Mouse (Mus musculus) bone marrow, adult 2 months (tissue): Measurements from ENCODE around the gene Drg1. TPM values are rescaled to one million over a fixed set of nuclear protein-coding genes. Genes with fewer than 3 reads are reported as not detected.
"Not testable (repeated sequence)": the region's sequence is repeated elsewhere in the genome, so short reads cannot be mapped to it uniquely, and the experiment has no call there.

Source experiments
- H3K27ac ChIP-seq: fragments of 200-500 bp; 2 replicates; pipeline ENCODE4 v1.5.1; 2012; ENCODE audit warnings: low read depth, mild to moderate bottlenecking, control low read depth, inconsistent platforms, low read length; ENCODE audit not compliant: control insufficient read depth, poor library complexity, insufficient read depth
- H3K4me1 ChIP-seq: fragments of 200-500 bp; 2 replicates; pipeline ENCODE4 v1.6.1; 2011; ENCODE audit warnings: low read length; ENCODE audit not compliant: control insufficient read depth, insufficient read depth
- H3K4me3 ChIP-seq: fragments of 200-500 bp; replicated peaks from 2 replicates; pipeline ENCODE3; 2011; ENCODE audit warnings: mild to moderate bottlenecking, low read depth, low read length, control low read depth; ENCODE audit not compliant: control insufficient read depth
- CTCF ChIP-seq: fragments of 200-500 bp; IDR thresholded peaks from 2 replicates; pipeline ENCODE4 v1.5.1; 2011; ENCODE audit warnings: low read length, control low read depth; ENCODE audit not compliant: control insufficient read depth, insufficient read depth
- POLR2A ChIP-seq: fragments of 200-500 bp; IDR thresholded peaks from 2 replicates; pipeline ENCODE4 v1.6.1; 2011; ENCODE audit warnings: low read depth, mild to moderate bottlenecking, control low read depth, low read length, borderline replicate concordance; ENCODE audit not compliant: control insufficient read depth
- WGBS: fragments of 180-500 bp; shearing (Covaris S2); methylation state at CpG from one replicate; pipeline ENCODE4 v1.1.7; 2018; 5-methylcytosine and 5-hydroxymethylcytosine counted together
- polyA plus RNA-seq: library from polyadenylated mRNA; stranded (reverse); fragments of >200 nt; gene quantifications from 2 replicates; pipeline ENCODE4 v1.2.4, GENCODE M21; 2011; ENCODE audit warnings: low replicate concordance; ENCODE audit not compliant: missing spikeins, insufficient read depth, insufficient read length

The Drg1 gene
- polyA plus RNA-seq, 1 experiment, result 78.5 TPM

GRCm38 (mm10) chr11:3193363-3193762 lies 72.9 kb downstream of the Drg1 start, which contains the start of gene Sfi1:
TSS of gene Sfi1 (minus strand) at chr11:3193463.
- WGBS, result 82% methylated on average over 25 of the region's 25 CpGs
- TF ChIP-seq CTCF (no peak), POLR2A (no peak)
- Histone ChIP-seq H3K4me1 (no peaks in the 10 kb centered on the region), H3K4me3 (peak within 1 kb of the TSS; percentile 0), H3K27ac (no peak within 1 kb of the TSS)

DNA sequence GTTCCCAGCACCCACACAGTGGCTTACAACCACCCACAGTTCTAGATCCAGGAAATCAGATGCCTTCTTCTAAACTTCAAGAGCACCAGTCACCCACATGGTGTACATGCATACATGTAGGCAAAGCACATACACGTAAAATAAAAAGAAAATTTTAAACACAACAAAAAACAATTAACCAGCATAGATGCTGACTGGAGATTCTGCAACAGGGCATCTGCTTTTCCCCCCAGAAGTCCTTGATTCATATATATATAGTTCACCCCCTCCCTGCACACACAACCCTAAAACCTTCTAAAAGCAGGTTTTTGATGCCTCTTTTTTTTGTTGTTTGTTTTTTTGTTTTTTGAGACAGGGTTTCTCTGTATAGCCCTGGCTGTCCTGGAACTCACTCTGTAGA lies 83.5 kb downstream of the Drg1 start:
- WGBS, result 71% methylated on average over 1 of the region's 1 CpGs

DNA sequence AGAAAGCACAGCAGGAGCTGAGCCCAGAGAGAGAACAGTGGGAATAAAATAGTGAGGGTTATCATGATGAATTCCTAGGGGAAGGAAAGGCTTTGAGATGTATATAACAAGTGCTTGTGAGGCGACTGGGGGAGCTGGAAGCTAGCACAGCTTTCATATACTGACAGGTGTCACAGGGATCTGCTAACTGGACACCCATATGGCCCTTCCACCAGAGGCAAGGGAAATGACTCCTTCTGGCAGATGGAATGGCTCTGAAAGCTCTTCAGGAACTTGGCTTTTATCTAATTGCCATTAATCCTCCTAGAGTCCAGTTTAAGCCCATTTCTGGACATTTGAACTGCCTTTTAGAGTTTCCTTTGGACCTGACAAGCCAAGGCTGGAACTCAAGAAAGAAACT lies 84.2 kb downstream of the Drg1 start:
- WGBS, result 63% methylated on average over 1 of the region's 1 CpGs
- not testable (repeated sequence) for H3K27ac ChIP-seq, H3K4me1 ChIP-seq, H3K4me3 ChIP-seq

More for the DNA sequence above, 83.5 kb downstream of the Drg1 start:
- not testable (repeated sequence) for H3K27ac ChIP-seq, H3K4me3 ChIP-seq, H3K4me1 ChIP-seq

DNA sequence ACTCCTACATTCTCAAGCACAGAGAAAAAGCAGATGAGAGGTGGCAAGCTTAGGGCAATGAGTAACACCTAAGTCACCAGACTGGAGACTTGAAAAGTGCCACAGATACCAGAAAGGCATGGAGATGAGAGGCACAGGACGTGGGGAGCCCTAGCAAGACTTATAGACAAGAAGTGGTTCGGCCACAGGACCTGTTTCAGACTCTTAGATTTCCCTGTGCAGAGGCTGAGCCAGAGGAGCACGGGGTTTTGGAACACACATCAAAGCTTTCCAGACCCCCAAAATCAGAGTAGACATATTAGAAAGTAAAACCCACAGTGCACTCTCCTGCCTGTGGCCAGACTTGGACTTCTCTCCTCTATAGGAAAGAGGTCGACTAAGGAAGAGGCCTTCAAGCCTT lies 85.0 kb downstream of the Drg1 start:
- 44% methylated on average over 4 of the region's 4 CpGs for WGBS
- H3K4me3 ChIP-seq, H3K4me1 ChIP-seq, H3K27ac ChIP-seq: not testable (repeated sequence)

DNA sequence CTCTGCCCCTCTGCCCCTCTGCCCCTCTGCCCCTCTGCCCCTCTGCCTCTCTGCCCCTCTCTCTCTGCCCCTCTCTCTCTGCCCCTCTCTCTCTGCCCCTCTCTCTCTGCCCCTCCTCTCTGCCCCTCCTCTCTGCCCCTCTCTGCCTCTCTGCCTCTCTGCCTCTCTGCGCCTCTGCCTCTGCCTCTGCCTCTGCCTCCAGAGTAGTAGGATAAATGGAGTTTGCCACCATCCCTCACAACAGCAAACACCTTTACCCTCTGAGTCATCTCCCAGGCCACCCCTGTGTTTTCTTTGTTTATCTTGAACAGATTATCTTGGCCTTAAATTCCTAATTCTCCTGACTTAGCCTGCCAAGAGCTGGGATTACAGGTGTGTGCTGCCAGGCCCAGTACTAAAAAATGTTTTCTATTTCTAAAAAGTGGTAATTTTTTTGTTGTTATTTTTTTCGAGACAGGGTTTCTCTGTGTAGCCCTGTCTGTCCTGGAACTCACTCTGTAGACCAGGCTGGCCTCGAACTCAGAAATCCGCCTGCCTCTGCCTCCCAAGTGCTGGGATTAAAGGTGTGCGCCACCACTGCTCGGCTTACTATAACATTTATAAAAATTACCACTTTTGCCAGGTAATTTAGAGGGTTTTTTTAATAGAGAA lies 85.6 kb downstream of the Drg1 start:
- not testable (repeated sequence) for H3K4me3 ChIP-seq, H3K27ac ChIP-seq, H3K4me1 ChIP-seq
- 63% methylated on average over 6 of the region's 6 CpGs for WGBS

- WGBS, result 82% methylated on average over 7 of the region's 7 CpGs
- not testable (repeated sequence) for H3K4me3 ChIP-seq, H3K4me1 ChIP-seq, H3K27ac ChIP-seq
Measured at GRCm38 (mm10) chr11:3179726-3180092, 86.5 kb downstream of the Drg1 start.

DNA sequence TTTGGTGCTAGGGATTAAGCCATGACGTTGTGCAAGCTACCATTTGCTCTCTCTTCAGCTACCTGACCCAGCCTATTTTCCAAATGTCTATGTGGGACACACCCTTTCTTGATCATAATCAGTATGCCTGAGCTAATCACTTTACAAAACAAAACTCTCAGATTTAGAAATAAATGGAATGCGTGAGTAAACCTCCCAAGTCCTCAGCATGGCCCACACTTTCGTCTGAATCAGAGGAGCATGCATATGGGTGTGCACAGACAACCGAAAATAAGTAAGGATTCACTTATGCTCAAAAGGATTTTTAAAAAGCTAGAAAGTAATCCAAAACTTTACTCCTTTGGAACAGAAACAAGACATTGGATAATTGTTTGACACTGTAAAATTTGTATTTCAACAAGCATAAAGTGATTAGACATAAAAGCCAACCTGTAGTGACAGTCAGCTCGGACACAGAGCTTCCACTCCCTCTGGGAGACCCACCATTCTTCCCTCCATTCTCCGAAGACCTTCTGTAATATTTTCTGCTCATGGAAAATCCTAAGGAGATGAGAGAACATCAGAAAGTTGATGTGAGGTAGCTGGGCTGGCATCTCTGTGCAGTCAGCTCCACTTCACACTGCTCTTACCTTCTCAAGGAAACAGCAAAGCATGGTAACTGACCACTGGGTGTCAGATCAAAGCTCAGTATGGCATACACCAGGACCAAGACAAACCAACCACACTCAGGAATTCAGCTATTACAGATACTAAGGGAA lies 87.1 kb downstream of the Drg1 start:
- H3K4me1 ChIP-seq, H3K4me3 ChIP-seq, H3K27ac ChIP-seq: not testable (repeated sequence)
- WGBS, result 81% methylated on average over 6 of the region's 6 CpGs

- H3K27ac ChIP-seq, H3K4me3 ChIP-seq, H3K4me1 ChIP-seq: not testable (repeated sequence)
- WGBS, result 80% methylated on average over 11 of the region's 11 CpGs
Measured at GRCm38 (mm10) chr11:3173425-3174318, 92.5 kb downstream of the Drg1 start.

DNA sequence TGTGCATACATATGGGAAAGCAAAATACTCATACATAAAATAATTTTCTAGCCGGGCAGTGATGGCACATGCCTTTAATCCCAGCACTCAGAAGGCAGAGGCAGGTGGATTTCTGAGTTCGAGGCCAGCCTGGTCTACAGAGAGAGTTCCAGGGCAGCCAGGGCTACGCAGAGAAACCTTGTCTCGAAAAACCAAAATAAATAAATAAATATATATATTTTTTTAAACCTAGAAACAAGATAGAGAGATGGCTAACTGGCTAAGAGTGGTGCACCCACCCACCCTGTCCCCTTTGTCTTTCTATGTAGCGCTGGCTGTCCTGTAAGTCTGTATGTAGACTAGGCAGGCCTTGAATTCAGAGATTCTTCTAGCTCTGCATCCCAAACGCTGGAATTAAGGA lies 93.7 kb downstream of the Drg1 start:
- not testable (repeated sequence) for H3K27ac ChIP-seq, H3K4me3 ChIP-seq, H3K4me1 ChIP-seq
- 46% methylated on average over 4 of the region's 6 CpGs for WGBS

DNA sequence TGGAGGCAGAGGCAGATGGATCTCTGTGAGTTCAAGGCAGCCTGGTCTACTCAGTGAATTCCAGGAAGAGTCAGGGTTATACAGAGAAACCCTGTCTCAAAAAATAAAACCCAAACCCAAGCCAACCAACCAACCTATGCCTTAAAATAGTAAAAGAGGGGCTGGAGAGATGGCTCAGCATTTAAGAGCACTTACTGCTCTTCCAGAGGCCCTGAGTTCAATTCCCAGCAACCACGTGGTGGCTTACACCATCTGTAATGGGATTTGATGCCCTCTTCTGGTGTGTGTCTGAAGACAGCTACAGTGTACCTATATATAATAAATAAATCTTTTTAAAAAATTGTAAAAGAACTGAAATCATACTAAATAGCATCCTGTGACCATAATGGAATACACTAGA lies 94.3 kb downstream of the Drg1 start:
- H3K4me3 ChIP-seq, H3K4me1 ChIP-seq, H3K27ac ChIP-seq: not testable (repeated sequence)
- WGBS, result 57% methylated on average over 1 of the region's 1 CpGs

- not testable (repeated sequence) for H3K27ac ChIP-seq, H3K4me3 ChIP-seq, H3K4me1 ChIP-seq
- 64% methylated on average over 2 of the region's 2 CpGs for WGBS
Measured at GRCm38 (mm10) chr11:3169042-3169441, 97.2 kb downstream of the Drg1 start.

- WGBS, result 73% methylated on average over 4 of the region's 4 CpGs
- H3K4me1 ChIP-seq, H3K4me3 ChIP-seq: not testable (repeated sequence)
Measured at GRCm38 (mm10) chr11:3167571-3168001, 98.6 kb downstream of the Drg1 start.

DNA sequence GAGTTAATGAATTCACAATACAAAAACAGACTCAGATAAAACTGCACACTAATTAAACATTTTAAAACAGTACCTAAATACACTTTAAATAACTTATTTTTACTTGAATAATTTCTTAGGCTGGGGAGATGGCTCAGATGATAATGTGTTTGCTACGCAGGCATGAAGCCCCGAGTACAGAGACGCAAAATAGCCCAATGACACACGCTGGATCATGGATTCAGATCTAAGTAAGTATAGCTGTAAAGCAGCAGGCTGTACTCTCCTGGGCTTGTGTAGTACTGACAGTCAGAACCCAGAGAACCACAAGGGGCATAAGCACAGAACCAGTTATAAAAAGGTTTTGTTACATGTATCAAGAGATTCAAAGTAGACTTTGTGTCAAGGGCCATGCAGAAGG lies 99.1 kb downstream of the Drg1 start:
- H3K4me3 ChIP-seq, H3K4me1 ChIP-seq, H3K27ac ChIP-seq: not testable (repeated sequence)
- WGBS, result 88% methylated on average over 4 of the region's 4 CpGs

More at GRCm38 (mm10) chr11:3167571-3168001, 98.6 kb downstream of the Drg1 start:
- H3K27ac ChIP-seq, result not testable (repeated sequence)
